Mouse (Mus musculus) CH12.LX (cell line): ENCODE data around the gene Msh3. TPM values are rescaled to one million over a fixed set of nuclear protein-coding genes. Genes with fewer than 3 reads are reported as not detected.

Experiments
- DNase-seq: peaks from one replicate; pipeline ENCODE4 v3.0.0-alpha.2; 2013; ENCODE audit errors: extremely low read depth
- H3K27ac ChIP-seq: 2 replicates; pipeline ENCODE4 v1.5.1; 2012; ENCODE audit warnings: low read depth, mild to moderate bottlenecking, control low read depth, moderate library complexity; ENCODE audit not compliant: insufficient read depth
- H3K27me3 ChIP-seq: replicated peaks from 2 replicates; pipeline ENCODE3; 2012; ENCODE audit warnings: inconsistent platforms
- H3K36me3 ChIP-seq, 2 experiments: replicated peaks in 1 of 2; 2 replicates each; pipeline versions ENCODE3 to v1.6.1; 2012; ENCODE audit warnings: inconsistent platforms in 1 of 2, low read length in 1 of 2, mild to moderate bottlenecking in 1 of 2, mixed read lengths in 1 of 2, moderate library complexity in 1 of 2; ENCODE audit not compliant: control insufficient read depth in 1 of 2, insufficient read depth in 1 of 2
- H3K4me1 ChIP-seq, 2 experiments: 2 replicates each; pipeline ENCODE4 v1.6.1; 2012; ENCODE audit warnings: inconsistent platforms in 1 of 2, moderate library complexity in 1 of 2; ENCODE audit not compliant: insufficient read depth in 2 of 2, control insufficient read depth in 1 of 2
- H3K4me2 ChIP-seq: 2 replicates; pipeline ENCODE4 v1.6.1; 2012; ENCODE audit warnings: low read depth, mild to moderate bottlenecking, control low read depth; ENCODE audit not compliant: poor library complexity, insufficient read depth, severe bottlenecking
- H3K4me3 ChIP-seq, 3 experiments: fragments of 150-350 bp in 1 of 3; sonication (generic) in 1 of 3; replicated peaks in 1 of 3; 2 replicates each; pipeline versions ENCODE3 to v1.5.1; 2011 to 2012; ENCODE audit warnings: low read depth in 2 of 3, low read length in 2 of 3, mild to moderate bottlenecking in 2 of 3, moderate library complexity in 2 of 3, control low read depth in 1 of 3, improper control_type of control experiment in 1 of 3, inconsistent platforms in 1 of 3, mixed read lengths in 1 of 3; ENCODE audit not compliant: poor library complexity in 1 of 3
- H3K79me2 ChIP-seq: replicated peaks from 2 replicates; pipeline ENCODE4 v1.6.1; 2012; ENCODE audit warnings: mild to moderate bottlenecking, moderate library complexity; ENCODE audit not compliant: control insufficient read depth, poor library complexity, insufficient read depth, severe bottlenecking; ENCODE audit errors: extremely low read depth
- H3K9ac ChIP-seq: 2 replicates; pipeline ENCODE4 v1.6.1; 2012; ENCODE audit warnings: low read depth, mild to moderate bottlenecking, control low read depth, moderate library complexity; ENCODE audit not compliant: insufficient read depth
- H3K9me3 ChIP-seq: replicated peaks from 2 replicates; pipeline ENCODE3; 2012; ENCODE audit warnings: low read length, inconsistent platforms, mixed read lengths
- BHLHE40 ChIP-seq: IDR thresholded peaks from 2 replicates; pipeline ENCODE4 v1.6.1; 2011; ENCODE audit warnings: mild to moderate bottlenecking, low read depth, low read length, improper control_type of control experiment
- ELF1 ChIP-seq: IDR thresholded peaks from 2 replicates; pipeline ENCODE4 v1.6.1; 2014; ENCODE audit warnings: low read depth, mild to moderate bottlenecking, inconsistent platforms, low read length, improper control_type of control experiment
- EP300 ChIP-seq: IDR thresholded peaks from 2 replicates; pipeline ENCODE4 v1.6.1; 2011; ENCODE audit warnings: low read length, improper control_type of control experiment
- ETS1 ChIP-seq: conservative IDR thresholded peaks from 2 replicates; pipeline ENCODE4 v1.6.1; 2012; ENCODE audit warnings: low read depth, mild to moderate bottlenecking, inconsistent platforms, low read length, improper control_type of control experiment, moderate library complexity
- GABPA ChIP-seq: IDR thresholded peaks from 2 replicates; pipeline ENCODE4 v1.6.1; 2012; ENCODE audit warnings: low read depth, low read length, improper control_type of control experiment, inconsistent platforms; ENCODE audit not compliant: insufficient replicate concordance
- JUN ChIP-seq: IDR thresholded peaks from 2 replicates; pipeline ENCODE4 v1.6.1; 2011; ENCODE audit warnings: low read depth, mild to moderate bottlenecking, low read length, improper control_type of control experiment, moderate library complexity; ENCODE audit not compliant: insufficient read depth
- JUND ChIP-seq: conservative IDR thresholded peaks from 2 replicates; pipeline ENCODE4 v1.6.1; 2011; ENCODE audit warnings: low read depth, low read length, improper control_type of control experiment
- KAT2A ChIP-seq: IDR thresholded peaks from 2 replicates; pipeline ENCODE4 v1.6.1; 2012; ENCODE audit warnings: low read length, improper control_type of control experiment, inconsistent platforms; ENCODE audit not compliant: insufficient replicate concordance
- MAZ ChIP-seq: IDR thresholded peaks from 2 replicates; pipeline ENCODE4 v1.6.1; 2012; ENCODE audit warnings: low read depth, mild to moderate bottlenecking, inconsistent platforms, low read length, improper control_type of control experiment, moderate library complexity
- MXI1 ChIP-seq: IDR thresholded peaks from 2 replicates; pipeline ENCODE4 v1.6.1; 2011; ENCODE audit warnings: mild to moderate bottlenecking, low read depth, low read length, improper control_type of control experiment
- NELFE ChIP-seq: IDR thresholded peaks from 2 replicates; pipeline ENCODE4 v1.6.1; 2011; ENCODE audit warnings: low read depth, low read length, improper control_type of control experiment
- PAX5 ChIP-seq: IDR thresholded peaks from 2 replicates; pipeline ENCODE4 v1.6.1; 2012; ENCODE audit warnings: low read length, inconsistent platforms, mixed read lengths
- POLR2AphosphoS2 ChIP-seq: IDR thresholded peaks from 2 replicates; pipeline ENCODE4 v1.6.1; 2011; ENCODE audit warnings: low read depth, low read length, improper control_type of control experiment
- TCF12 ChIP-seq: IDR thresholded peaks from 2 replicates; pipeline ENCODE4 v1.6.1; 2014; ENCODE audit warnings: low read depth, mild to moderate bottlenecking, inconsistent platforms, low read length, improper control_type of control experiment
- UBTF ChIP-seq: IDR thresholded peaks from 2 replicates; pipeline ENCODE4 v1.6.1; 2012; ENCODE audit warnings: low read depth, mild to moderate bottlenecking, inconsistent platforms, low read length, improper control_type of control experiment, moderate library complexity
- ZC3H11A ChIP-seq: IDR thresholded peaks from 2 replicates; pipeline ENCODE4 v1.6.1; 2012; ENCODE audit warnings: low read depth, mild to moderate bottlenecking, inconsistent platforms, low read length, improper control_type of control experiment
- ZMIZ1 ChIP-seq: IDR thresholded peaks from 2 replicates; pipeline ENCODE4 v1.6.1; 2012; ENCODE audit warnings: low read depth, mild to moderate bottlenecking, inconsistent platforms, low read length, improper control_type of control experiment
- dilution Hi-C: fragments of 300-500 bp; cut with MboI; formaldehyde crosslinking; loops from 2 replicates; pipeline ENCODE4 v1.14.3; 2020; ENCODE audit warnings: low sequenced_read_pairs; ENCODE audit not compliant: extremely low pct_unique_long_range_greater_than_20kb, extremely low pct_ligation_motif_present
- in situ Hi-C: fragments of 300-500 bp; cut with MboI; formaldehyde crosslinking; loops from 3 replicates; pipeline ENCODE4 v1.14.3; 2019; ENCODE audit warnings: low sequenced_read_pairs, low pct_ligation_motif_present, low pct_unique_long_range_greater_than_20kb, mixed read lengths
- polyA plus RNA-seq: library from polyadenylated mRNA; unstranded; fragments of >175 nt; gene quantifications from 2 replicates; pipeline ENCODE4 v1.2.1, GENCODE M21; 2012; ENCODE audit warnings: low read depth; ENCODE audit not compliant: insufficient read length
- total RNA-seq, 2 experiments: library from RNA; depleted of rRNA; stranded (reverse); fragments of 300-350 nt in 1 of 2; fragments of >200 nt in 1 of 2; gene quantifications; 2 replicates each; pipeline ENCODE4 v1.2.3; 2012 to 2014

Gene Msh3
- total and polyA plus RNA-seq, 3 experiments: 13.7 to 27.0 (median 18.3) TPM

DNA sequence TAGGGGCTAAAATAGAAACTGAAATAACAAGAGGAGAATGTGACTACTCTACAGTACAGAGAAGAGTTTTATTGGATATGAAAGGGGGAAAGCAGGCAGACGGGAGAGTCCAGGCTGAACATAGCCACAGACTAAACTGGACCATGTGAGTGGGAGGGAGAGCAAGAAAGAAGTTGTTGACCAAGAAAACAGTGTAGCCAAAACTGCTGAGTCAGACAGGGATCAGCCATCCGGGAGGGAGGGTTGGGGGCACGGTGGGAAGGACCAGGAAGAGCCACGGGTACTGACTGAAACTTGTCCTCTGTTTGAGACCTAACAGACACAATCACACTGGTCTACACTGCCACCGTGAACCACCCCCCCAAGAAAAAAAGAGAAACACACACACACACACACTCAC lies 28.8 kb downstream of the Msh3 start:
- H3K4me2 ChIP-seq: no peak overlapping the region
- no peak for DNase-seq
- H3K79me2 ChIP-seq: no peaks in the 10 kb centered on the region
- dilution Hi-C loops (no loop called here), in situ Hi-C loops (loop anchor here (25.0 kb wide), 1 partner anchor 414 kb away; no protein-coding TSS in a partner anchor)
- H3K9ac ChIP-seq: no peak overlapping the region
- no peak overlapping the region for H3K27ac ChIP-seq
- H3K36me3 ChIP-seq: peaks cover 0 to 52% of the 10 kb centered on the region in 2 experiments
- TF ChIP-seq UBTF (no peak), ZC3H11A (no peak), KAT2A (no peak), MXI1 (no peak), POLR2AphosphoS2 (no peak), ETS1 (no peak), ZMIZ1 (no peak), EP300 (no peak), GABPA (no peak), JUN (no peak), JUND (no peak), PAX5 (no peak), ELF1 (no peak), MAZ (no peak), NELFE (no peak)
- no peaks in the 10 kb centered on the region for H3K9me3 ChIP-seq
- no peaks in the 10 kb centered on the region for H3K27me3 ChIP-seq
- peaks cover 0 to 15% of the 10 kb centered on the region in 2 experiments; a peak in 1 of 4 replicates for H3K4me1 ChIP-seq
- no peak overlapping the region for H3K4me3 ChIP-seq

DNA sequence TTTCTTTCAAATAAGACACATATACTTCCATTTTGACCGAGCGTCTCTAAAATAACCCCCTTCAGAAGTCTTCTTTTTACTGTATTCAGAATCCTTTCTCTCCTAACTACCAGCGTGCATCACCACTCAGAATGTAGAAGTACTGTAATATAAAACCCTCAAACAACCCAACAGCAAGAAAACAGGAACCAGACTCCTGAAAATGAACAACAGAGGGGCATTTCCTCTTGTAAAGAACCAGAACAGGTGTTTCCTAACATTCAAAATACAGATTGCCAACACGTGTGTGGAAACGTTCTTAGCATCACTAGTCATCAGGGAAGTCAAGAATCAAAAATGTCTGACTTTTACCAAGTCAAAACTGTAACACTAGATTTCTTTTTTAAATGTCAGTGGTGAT lies 34.0 kb downstream of the Msh3 start:
- dilution Hi-C loops: no loop called here
- Histone ChIP-seq H3K79me2 (no peaks in the 10 kb centered on the region), H3K4me1 (peaks cover 2 to 26% of the 10 kb centered on the region in 2 experiments; a peak in 3 of 4 replicates), H3K9me3 (no peaks in the 10 kb centered on the region), H3K27me3 (no peaks in the 10 kb centered on the region), H3K4me2 (no peak overlapping the region), H3K27ac (no peak overlapping the region), H3K9ac (no peak overlapping the region), H3K36me3 (peaks cover 15 to 48% of the 10 kb centered on the region in 2 experiments), H3K4me3 (no peak overlapping the region)
- DNase-seq: peak; percentile 51
- TF ChIP-seq TCF12 (no peak), BHLHE40 (peak; percentile 50; the same call in 1 of the 2 replicates), EP300 (0 out of 2 replicates have a peak, but pooled peaks have one; percentile 23), KAT2A (no peak), ZMIZ1 (no peak)
- in situ Hi-C loops: no loop called here
